Mouse (Mus musculus) splenic B cell, adult 2 months (primary cell): ENCODE measurements at regions not wholly inside any gene's neighbourhood (a gene's known extent, or its start where the extent isn't known, plus 50 kb on each side); places are given as distances from the start of the nearest gene placed in this dataset.

ENCODE experiments used
- DNase-seq: peaks from one replicate; pipeline ENCODE4 v3.0.0-alpha.2; 2011; ENCODE audit warnings: low read depth, low spot score
- H3K27me3 ChIP-seq: 2 replicates; pipeline ENCODE4 v1.6.1; 2012; ENCODE audit warnings: mild to moderate bottlenecking, low read length, moderate library complexity, mixed read lengths; ENCODE audit not compliant: control insufficient read depth, poor library complexity, insufficient read depth, severe bottlenecking
- H3K36me3 ChIP-seq: 2 replicates; pipeline ENCODE4 v1.6.1; 2012; ENCODE audit warnings: mild to moderate bottlenecking, low read length, moderate library complexity, mixed read lengths; ENCODE audit not compliant: control insufficient read depth, poor library complexity, insufficient read depth, severe bottlenecking

DNA sequence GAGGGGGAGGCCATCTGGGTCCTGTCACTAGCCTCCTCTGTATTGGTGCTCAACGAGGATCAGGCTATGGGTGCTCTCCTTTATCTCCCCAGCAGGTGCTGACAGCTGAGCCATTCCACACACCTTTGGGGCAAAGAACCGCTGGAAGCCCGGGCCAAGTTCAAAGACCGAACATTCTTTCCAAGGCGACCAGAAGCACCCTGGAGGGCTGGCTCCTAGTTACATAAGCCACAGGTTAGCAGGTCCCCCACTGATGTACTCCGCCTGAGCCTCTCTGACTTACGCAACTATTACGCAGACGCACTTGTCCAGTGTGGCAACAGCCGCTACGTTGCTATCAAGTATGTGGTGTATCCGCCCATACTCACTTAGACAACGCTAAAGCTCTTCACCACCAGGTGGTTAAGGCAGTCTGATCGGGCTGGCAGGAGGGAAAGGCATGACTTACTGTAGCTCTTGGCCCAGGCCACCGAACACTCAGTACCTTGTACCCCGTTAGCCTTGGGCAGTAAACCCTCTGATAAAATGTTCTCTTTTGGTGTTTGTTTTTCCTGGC is 69.2 kb downstream of the Gm33543 start:
- H3K36me3 ChIP-seq = no peaks in the 10 kb centered on the region
- no peak for DNase-seq

GRCm38 (mm10) chr10:95772811-95773424 is 69.8 kb downstream of the Gm33543 start:
- H3K27me3 ChIP-seq = no peaks in the 10 kb centered on the region
- no peak for DNase-seq
- H3K36me3 ChIP-seq = no peaks in the 10 kb centered on the region

More for the DNA sequence above, 69.2 kb downstream of the Gm33543 start:
- H3K27me3 ChIP-seq = no peaks in the 10 kb centered on the region

DNA sequence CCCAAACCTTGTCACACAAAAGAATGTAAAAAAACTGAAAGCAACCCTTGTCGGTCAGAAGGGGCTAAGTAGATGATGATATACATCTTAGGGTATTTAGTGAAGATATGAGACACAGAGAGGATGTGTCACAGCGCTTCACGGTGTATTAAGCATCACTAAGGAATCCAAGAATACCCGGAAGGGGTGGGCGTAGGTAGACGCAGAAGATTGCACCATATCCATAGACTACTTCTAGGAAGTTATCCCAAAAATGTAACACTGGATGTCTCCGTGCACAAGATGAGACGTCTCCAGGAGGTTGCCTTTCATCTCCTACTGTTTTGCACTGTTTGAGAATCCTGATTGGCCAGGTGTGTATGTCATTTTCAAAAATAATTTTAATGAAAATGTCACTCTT is 73.8 kb downstream of the Gm33543 start:
- Histone ChIP-seq H3K36me3 (no peaks in the 10 kb centered on the region), H3K27me3 (no peaks in the 10 kb centered on the region)

DNA sequence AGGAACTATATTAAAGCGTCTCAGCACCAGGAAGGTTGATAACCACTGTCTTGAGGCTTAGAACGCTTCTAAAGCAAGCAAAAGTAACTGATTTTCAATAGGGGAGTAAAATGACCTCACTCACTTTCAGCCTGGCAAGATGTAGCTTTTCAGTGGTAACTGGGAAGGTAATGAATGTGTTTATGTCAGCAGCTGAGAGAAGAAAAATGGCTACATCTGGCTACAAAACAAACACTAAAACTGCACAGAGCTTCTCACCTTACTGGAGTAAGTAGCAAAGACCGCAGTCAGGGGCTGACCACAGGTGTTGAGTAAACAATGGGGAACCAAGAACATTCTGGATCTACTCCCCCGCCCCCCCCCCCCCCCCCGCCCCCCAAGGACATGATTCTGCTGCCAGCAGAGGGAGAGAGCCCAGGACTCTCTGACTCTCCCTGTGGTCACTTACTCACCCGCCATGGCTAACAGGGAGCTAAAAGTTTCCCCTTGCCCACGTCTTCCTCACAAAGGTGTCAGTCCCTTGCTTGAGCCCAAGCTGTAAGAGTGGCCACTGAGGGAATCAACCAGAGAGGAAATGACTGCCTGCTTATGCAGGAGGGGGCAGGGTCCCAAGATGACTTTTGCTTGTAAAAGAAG is 75.1 kb downstream of the Gm33543 start:
- H3K27me3 ChIP-seq = no peaks in the 10 kb centered on the region
- H3K36me3 ChIP-seq = no peaks in the 10 kb centered on the region
- no peak for DNase-seq

More for the DNA sequence above, 73.8 kb downstream of the Gm33543 start:
- no peak for DNase-seq

DNA sequence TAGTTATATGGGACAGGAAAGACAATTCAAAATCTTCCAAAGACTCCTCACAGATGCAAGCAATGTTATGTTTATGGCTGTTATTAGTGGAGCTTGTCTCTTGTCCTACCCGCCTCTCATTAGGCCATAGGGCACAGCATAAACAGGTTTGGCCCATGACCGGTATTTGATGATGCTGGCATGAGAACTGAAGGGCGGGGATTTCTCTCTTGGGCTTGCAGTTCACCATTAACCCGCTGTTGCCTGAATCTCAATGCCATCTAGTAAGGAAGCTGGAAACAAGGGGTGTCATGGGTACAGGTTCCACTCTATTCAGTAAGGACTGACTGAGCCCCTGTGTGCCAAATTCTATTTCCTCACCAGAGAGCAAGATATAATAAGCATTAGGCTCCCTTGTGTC is 78.6 kb downstream of the Gm33543 start:
- H3K36me3 ChIP-seq = no peaks in the 10 kb centered on the region
- H3K27me3 ChIP-seq = no peaks in the 10 kb centered on the region
- DNase-seq = no peak

GRCm38 (mm10) chr10:95762632-95763031 is 80.1 kb downstream of the Gm33543 start:
- H3K27me3 ChIP-seq = no peaks in the 10 kb centered on the region
- no peaks in the 10 kb centered on the region for H3K36me3 ChIP-seq
- no peak for DNase-seq

DNA sequence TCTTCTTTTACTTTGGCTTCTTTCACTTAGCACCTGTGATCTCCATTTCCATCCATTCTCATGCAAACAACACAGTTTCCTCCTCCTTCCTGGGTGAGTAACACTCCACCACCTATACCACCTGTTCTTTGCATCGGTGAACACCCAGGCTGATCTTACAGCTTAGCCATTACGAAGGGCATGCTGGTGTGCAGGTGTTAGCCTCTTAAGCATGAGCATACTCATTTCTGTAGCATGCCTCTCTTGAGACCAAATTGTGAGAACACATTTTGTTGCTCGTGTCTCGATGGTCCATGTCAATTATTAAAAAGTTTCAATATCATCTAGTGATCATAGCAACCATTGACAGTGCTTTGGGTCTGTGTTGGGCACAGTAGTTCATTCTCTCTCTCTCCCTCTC is 80.8 kb downstream of the Gm33543 start:
- DNase-seq = peak; percentile 8
- no peaks in the 10 kb centered on the region for H3K27me3 ChIP-seq
- H3K36me3 ChIP-seq = no peaks in the 10 kb centered on the region

DNA sequence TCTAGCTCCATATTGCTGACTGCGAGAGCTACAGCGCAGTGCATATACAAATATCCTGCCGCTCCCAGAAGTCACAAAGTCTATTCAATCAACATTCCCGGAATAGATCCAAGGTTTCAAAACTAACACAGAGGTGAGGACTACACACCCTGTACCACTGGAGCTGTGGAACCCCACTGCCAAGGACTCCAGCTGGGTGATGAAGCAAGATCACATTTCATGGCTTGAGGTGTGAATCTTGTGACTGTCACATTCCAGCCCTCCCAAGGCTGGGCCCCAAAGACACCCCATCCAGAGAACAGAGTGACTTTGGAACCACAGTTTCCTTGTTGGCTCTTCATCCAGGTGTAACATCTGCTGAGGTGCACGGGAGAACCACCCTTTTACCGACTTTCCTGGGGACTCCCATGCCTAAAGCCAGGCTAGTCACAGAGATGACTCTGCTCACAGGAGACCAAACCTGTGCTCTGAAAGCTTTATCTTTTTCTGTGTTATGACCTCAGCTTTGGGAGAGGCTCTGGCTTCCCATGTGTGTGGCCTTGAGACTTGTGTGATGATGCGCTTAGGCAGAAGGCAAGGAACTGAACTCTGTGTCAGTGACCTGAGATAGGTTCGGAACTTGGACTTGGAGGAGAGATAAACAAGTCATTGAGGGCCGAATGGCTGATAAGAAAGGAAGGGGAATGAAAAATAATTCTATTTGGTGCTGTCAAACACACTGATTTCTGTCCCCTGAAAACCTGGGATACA is 82.4 kb downstream of the Gm33543 start:
- DNase-seq = no peak
- Histone ChIP-seq H3K27me3 (no peaks in the 10 kb centered on the region), H3K36me3 (no peaks in the 10 kb centered on the region)

DNA sequence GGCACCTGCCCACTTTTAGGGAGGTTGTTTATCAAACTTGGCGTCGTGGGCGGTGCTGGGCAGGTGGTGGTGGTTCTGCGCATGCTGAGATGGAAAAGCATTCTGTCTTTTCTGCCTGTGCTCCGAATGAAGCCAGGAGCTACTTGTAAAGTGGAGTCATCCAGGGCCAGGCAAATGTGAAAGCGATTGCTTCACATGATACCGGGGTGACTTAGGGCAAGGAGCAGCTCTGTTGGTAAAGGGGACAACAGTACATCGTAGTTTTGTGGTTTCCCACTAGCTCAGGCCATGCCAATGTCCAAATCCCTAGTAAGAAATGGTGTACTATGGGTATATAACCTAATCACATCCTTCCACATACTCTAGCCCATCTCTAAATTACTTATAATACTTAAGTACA is 84.5 kb downstream of the Gm33543 start:
- DNase-seq = no peak
- Histone ChIP-seq H3K27me3 (no peaks in the 10 kb centered on the region), H3K36me3 (no peaks in the 10 kb centered on the region)

DNA sequence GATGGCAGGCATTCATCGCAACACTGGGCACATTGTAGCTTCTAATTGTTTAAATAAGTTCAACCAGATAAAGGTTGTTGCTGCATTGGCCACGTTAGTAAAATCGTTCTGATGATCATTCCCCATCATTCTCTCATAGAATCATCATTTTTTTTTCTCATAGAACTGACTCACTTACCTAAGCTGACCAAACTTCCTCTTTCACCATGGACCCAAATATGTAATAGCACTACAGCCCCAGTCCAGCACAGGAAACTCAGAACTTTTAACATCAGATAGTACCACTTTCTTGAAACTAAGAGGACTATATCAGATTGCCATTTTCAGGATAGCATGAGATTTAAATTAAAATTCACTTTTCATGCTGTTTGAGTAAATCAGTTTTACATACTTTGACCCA is 82.2 kb upstream of the Anapc15-ps start:
- Histone ChIP-seq H3K27me3 (no peaks in the 10 kb centered on the region), H3K36me3 (no peaks in the 10 kb centered on the region)
- no peak for DNase-seq

DNA sequence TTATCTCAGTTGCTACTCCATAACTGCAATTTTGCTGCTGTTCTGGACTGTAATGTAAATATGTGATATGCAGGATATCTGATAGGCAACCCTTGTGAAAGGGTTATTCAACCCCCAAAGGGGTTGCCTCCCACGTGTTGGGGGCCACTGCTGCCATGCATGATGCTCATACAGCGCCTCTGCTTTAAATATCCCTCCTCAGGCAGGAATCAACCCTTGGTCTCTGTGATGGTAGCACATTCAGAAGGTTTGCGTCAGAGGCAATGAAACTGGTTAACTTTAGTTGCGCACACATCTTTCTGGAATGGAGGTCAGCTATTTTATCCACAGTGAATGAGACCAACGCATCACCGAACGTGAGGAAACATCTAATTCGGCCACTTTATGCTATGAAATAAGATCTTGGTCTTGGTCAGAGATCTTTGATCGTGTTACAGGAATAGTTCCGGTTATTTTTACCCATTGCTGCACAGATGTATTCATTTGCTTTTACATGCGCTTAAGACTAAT is 80.2 kb upstream of the Anapc15-ps start:
- Histone ChIP-seq H3K36me3 (no peaks in the 10 kb centered on the region), H3K27me3 (no peaks in the 10 kb centered on the region)
- no peak for DNase-seq

DNA sequence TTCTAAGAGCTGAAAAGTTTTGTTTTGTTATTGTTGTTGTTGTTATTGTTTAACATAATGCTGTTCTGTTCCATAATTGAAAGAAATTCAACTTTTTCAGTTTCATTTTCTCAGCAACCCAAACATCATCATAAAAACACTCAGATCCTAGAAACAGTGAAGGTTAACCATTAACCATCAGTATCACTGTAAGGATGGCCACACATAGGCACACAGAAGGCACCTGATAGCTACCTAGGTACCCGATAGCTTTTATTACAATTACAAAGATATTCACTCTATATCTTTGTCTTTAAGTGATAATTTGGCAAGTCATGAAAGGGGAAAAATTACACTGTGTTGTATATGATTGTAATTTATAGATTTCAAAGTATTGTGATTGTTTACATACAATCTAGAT is 75.1 kb upstream of the Anapc15-ps start:
- no peaks in the 10 kb centered on the region for H3K27me3 ChIP-seq
- no peak for DNase-seq
- H3K36me3 ChIP-seq = no peaks in the 10 kb centered on the region

DNA sequence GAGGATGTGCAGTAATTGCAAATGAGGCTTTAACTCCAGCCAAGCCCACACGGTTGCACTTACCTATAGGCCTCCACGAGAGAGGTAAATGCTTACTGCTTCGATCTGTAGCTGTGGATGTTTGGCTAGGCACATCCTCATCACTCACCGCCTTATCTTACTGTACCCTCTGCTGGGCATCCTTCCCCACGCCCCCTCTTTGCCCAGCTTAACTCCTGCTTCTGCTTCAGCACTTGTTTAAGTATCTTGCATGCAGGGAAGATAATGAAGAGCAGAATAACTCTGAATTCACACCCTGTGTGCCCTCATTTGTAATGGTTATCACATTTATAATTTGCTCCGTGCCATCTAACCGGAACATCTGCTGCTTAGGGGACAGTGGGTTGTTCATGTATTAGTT is 74.7 kb upstream of the Anapc15-ps start:
- DNase-seq = no peak
- Histone ChIP-seq H3K27me3 (no peaks in the 10 kb centered on the region), H3K36me3 (no peaks in the 10 kb centered on the region)

GRCm38 (mm10) chr10:95745834-95746620 is 72.8 kb upstream of the Anapc15-ps start:
- DNase-seq = peak; percentile 54
- no peaks in the 10 kb centered on the region for H3K27me3 ChIP-seq

More at GRCm38 (mm10) chr10:95745834-95746620, 72.8 kb upstream of the Anapc15-ps start:
- no peaks in the 10 kb centered on the region for H3K36me3 ChIP-seq
